Mouse (Mus musculus) liver, postnatal 0 days (tissue): ENCODE results near the gene Crim1.

Source experiments
- CTCF ChIP-seq: sonication (generic); IDR thresholded peaks from 2 replicates; pipeline ENCODE4 v1.5.1; 2016; ENCODE audit warnings: antibody characterized with exemption, low read depth
- EP300 ChIP-seq: IDR thresholded peaks from 2 replicates; pipeline ENCODE4 v1.6.1; 2016; ENCODE audit warnings: antibody characterized with exemption, low read depth, mild to moderate bottlenecking

- TF ChIP-seq CTCF = no peak
- no peak for TF ChIP-seq EP300
Observed at GRCm38 (mm10) chr17:78318810-78319209, 118.8 kb downstream of the Crim1 start.
